Mouse (Mus musculus): Measurements from ENCODE around the gene Shroom2. TPM values are rescaled to one million over a fixed set of nuclear protein-coding genes. Genes with fewer than 3 reads are reported as not detected.

Gene Shroom2
- polyA plus RNA-seq (2015; fragmentation: Nextera tagmentation; extraction: Ambion mirVana), result 6.4 and 6.6 TPM in 2 replicates

DNA sequence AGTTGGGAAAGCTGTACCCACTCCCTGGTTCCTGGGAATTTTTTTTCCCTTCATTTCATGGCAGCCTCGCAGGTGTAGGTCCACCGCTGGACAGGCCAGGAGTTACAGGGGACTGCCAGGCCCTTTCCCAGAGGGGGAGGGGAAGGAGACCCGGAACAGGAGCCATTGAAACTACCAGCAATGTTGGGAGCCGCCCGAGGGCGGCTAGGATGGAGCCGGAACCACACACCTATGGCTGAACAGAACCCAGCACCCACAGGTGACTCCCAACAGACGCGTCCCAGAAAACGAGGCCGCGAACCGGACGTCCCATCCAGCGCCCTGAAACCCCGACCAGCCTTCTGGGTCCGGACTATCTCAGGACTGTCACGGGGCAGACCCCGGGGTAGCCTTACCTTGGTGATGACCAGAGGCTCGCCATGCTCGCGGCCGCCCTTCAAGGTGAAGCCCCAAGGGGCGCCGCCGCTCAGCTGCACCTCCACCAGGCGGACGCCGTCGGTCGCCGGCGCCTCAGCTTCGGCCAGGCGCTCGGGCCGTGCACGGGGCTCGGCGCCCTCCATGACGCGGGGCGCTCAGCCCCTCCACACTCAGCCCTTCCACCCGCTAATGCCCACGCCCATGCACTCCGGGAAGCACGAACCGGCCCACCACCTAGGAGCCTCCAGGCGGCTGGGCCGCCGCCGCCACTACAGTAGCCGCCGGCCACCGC lies at the start of gene Shroom2:
Shroom2 (minus strand) TSS at position 575 of the 709 bp plus-strand sequence.
- Histone ChIP-seq H3K27me3 (ENCODE audit: insufficient read depth, low read length) (peaks cover 23% of the 10 kb centered on the region; the same call in 1 of the 2 replicates), H3K4me1 (ENCODE audit: insufficient read depth, low read length) (no peaks in the 10 kb centered on the region; the same call in 1 of the 2 replicates), H3K4me3 (ENCODE audit: low read length) (peak within 1 kb of the TSS; percentile 69), H3K36me3 (ENCODE audit: insufficient read depth, low read length) (no peaks in the 10 kb centered on the region), H3K9ac (replicated peaks; ENCODE audit: low read length) (peak within 1 kb of the TSS; percentile 80), H3K27ac (ENCODE audit: low read length) (peak within 1 kb of the TSS; percentile 87), H3K9me3 (ENCODE audit: low read length) (no peaks in the 10 kb centered on the region), H3K4me2 (replicated peaks; ENCODE audit: low read depth, low read length) (peak within 1 kb of the TSS; percentile 54)
- 11% methylated on average over 49 of the region's 55 CpGs for WGBS
- ATAC-seq (ENCODE audit: low FRiP score, low TSS enrichment), result peak; percentile 83

- ATAC-seq (ENCODE audit: low FRiP score, low TSS enrichment), result no peak
- Histone ChIP-seq H3K4me2 (replicated peaks; ENCODE audit: low read depth, low read length) (no peak overlapping the region), H3K9ac (replicated peaks; ENCODE audit: low read length) (no peak overlapping the region), H3K27me3 (ENCODE audit: insufficient read depth, low read length) (0 out of 2 replicates have a peak, but pooled peaks cover 2% of the 10 kb centered on the region), H3K4me1 (ENCODE audit: insufficient read depth, low read length) (no peaks in the 10 kb centered on the region), H3K4me3 (ENCODE audit: low read length) (no peak overlapping the region), H3K9me3 (ENCODE audit: low read length) (no peaks in the 10 kb centered on the region), H3K36me3 (ENCODE audit: insufficient read depth, low read length) (no peaks in the 10 kb centered on the region), H3K27ac (ENCODE audit: low read length) (no peak overlapping the region)
Observed at GRCm38 (mm10) chrX:152818996-152819395, 49.7 kb upstream of the Shroom2 start.

DNA sequence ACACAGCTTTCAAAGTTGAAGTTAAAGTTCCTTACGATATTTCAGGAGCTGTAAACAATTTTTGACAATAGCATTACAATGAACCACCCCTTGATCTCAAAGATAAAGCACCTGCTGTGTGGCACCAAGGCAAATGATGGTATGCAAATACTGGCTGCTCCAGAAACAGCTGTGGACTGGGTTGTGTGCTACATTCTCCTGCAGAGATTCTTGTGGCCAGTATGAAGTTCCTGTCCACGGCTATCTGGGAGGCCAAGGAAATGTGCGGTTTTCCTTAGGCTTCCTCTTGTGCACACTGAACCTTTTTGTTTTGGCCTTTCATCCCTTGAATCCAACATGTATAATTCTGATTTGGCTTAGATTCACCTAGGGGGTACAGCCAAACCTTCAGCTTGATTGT lies 44.1 kb upstream of the Shroom2 start:
- no peak for ATAC-seq (ENCODE audit: low FRiP score, low TSS enrichment)
- no peak overlapping the region for H3K4me3 ChIP-seq (ENCODE audit: low read length)
- H3K4me2 ChIP-seq (replicated peaks; ENCODE audit: low read depth, low read length), result no peak overlapping the region
- no peak overlapping the region for H3K27ac ChIP-seq (ENCODE audit: low read length)
- H3K27me3 ChIP-seq (ENCODE audit: insufficient read depth, low read length), result peaks cover 2% of the 10 kb centered on the region; the same call in 1 of the 2 replicates
- no peaks in the 10 kb centered on the region for H3K36me3 ChIP-seq (ENCODE audit: insufficient read depth, low read length)
- no peak overlapping the region for H3K9ac ChIP-seq (replicated peaks; ENCODE audit: low read length)
- WGBS, result 81% methylated on average over 3 of the region's 3 CpGs
- H3K9me3 ChIP-seq (ENCODE audit: low read length), result no peaks in the 10 kb centered on the region
- no peaks in the 10 kb centered on the region for H3K4me1 ChIP-seq (ENCODE audit: insufficient read depth, low read length)

GRCm38 (mm10) chrX:152805317-152805716 lies 36.1 kb upstream of the Shroom2 start:
- ATAC-seq (ENCODE audit: low FRiP score, low TSS enrichment), result no peak
- Histone ChIP-seq H3K9me3 (ENCODE audit: low read length) (no peaks in the 10 kb centered on the region), H3K4me3 (ENCODE audit: low read length) (no peak overlapping the region), H3K27ac (ENCODE audit: low read length) (no peak overlapping the region), H3K9ac (replicated peaks; ENCODE audit: low read length) (no peak overlapping the region), H3K4me1 (ENCODE audit: insufficient read depth, low read length) (no peaks in the 10 kb centered on the region), H3K4me2 (replicated peaks; ENCODE audit: low read depth, low read length) (no peak overlapping the region), H3K36me3 (ENCODE audit: insufficient read depth, low read length) (no peaks in the 10 kb centered on the region), H3K27me3 (ENCODE audit: insufficient read depth, low read length) (peaks cover 2% of the 10 kb centered on the region; the same call in 1 of the 2 replicates)

DNA sequence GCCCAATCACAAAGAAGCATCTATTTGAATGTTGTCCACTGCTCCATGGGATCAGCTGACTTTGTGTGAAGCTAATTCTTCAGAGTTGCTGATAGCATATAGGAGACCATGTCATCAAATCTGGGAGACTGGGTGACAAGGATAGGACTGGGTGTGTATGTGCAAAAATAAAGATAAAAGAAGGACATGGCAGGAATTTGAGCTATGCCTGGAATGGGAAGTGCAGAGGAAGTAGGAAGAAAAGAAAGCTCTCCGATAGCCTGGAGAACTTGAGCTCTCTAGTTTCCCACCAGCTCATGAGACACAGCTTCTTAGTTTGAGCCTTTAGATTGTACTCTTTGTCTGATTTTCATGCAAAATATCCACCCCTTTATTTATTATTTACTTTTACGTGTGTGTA lies 19.3 kb upstream of the Shroom2 start:
- H3K9me3 ChIP-seq (ENCODE audit: low read length), result no peaks in the 10 kb centered on the region
- H3K4me2 ChIP-seq (replicated peaks; ENCODE audit: low read depth, low read length), result no peak overlapping the region
- 71% methylated on average over 2 of the region's 2 CpGs for WGBS
- no peaks in the 10 kb centered on the region for H3K36me3 ChIP-seq (ENCODE audit: insufficient read depth, low read length)
- ATAC-seq (ENCODE audit: low FRiP score, low TSS enrichment), result no peak
- H3K4me3 ChIP-seq (ENCODE audit: low read length), result no peak overlapping the region
- no peak overlapping the region for H3K9ac ChIP-seq (replicated peaks; ENCODE audit: low read length)
- peaks cover 10% of the 10 kb centered on the region; the same call in 1 of the 2 replicates for H3K27me3 ChIP-seq (ENCODE audit: insufficient read depth, low read length)
- no peaks in the 10 kb centered on the region for H3K4me1 ChIP-seq (ENCODE audit: insufficient read depth, low read length)
- H3K27ac ChIP-seq (ENCODE audit: low read length), result 0 out of 2 replicates have a peak overlapping the region, but pooled peaks have one; percentile 8

GRCm38 (mm10) chrX:152788129-152788528 lies 18.9 kb upstream of the Shroom2 start:
- H3K36me3 ChIP-seq (ENCODE audit: insufficient read depth, low read length), result no peaks in the 10 kb centered on the region
- ATAC-seq (ENCODE audit: low FRiP score, low TSS enrichment), result no peak
- H3K27ac ChIP-seq (ENCODE audit: low read length), result 0 out of 2 replicates have a peak overlapping the region, but pooled peaks have one; percentile 8
- H3K9me3 ChIP-seq (ENCODE audit: low read length), result no peaks in the 10 kb centered on the region
- no peak overlapping the region for H3K4me2 ChIP-seq (replicated peaks; ENCODE audit: low read depth, low read length)
- H3K9ac ChIP-seq (replicated peaks; ENCODE audit: low read length), result no peak overlapping the region
- no peak overlapping the region for H3K4me3 ChIP-seq (ENCODE audit: low read length)
- H3K27me3 ChIP-seq (ENCODE audit: insufficient read depth, low read length), result peaks cover 10% of the 10 kb centered on the region; the same call in 1 of the 2 replicates
- no peaks in the 10 kb centered on the region for H3K4me1 ChIP-seq (ENCODE audit: insufficient read depth, low read length)
- WGBS, result 82% methylated on average over 1 of the region's 1 CpGs

DNA sequence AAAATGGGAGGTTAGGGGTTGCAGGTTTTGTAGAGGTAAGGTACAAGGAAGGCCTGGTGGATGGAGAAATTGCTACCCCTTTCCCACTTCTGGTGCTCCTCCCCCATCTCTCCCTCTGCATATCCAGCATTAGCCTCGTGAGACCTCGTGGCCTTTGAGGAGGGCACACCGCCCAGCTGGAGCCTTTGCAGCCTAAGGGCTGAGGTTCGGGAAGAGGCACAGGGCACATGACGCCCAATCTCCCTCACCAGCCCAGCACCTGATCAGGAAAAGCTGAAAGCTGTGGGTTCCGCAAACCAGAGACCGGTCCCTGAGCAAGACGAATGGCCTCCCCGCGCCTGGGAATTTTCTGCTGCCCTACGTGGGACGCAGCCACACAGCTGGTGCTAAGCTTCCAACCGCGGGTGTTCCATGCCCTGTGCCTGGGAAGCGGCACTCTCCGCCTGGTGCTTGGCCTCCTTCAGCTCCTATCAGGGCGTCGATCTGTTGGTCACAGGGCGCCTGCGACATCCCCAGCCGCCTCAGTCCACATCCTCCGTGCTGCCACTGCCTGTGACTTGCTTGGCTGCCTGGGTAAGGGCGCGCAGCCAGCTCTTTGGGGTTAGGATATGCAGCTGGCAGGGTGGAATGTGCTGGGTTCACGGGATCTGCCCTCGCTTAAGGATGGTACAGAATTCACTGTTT lies 12.6 kb upstream of the Shroom2 start, which contains the start of gene Gpr143:
Gpr143 (plus strand) TSS at position 202 of the 684 bp plus-strand sequence.
- whole genome bisulfite sequencing, result 23% methylated on average over 26 of the region's 26 CpGs

DNA sequence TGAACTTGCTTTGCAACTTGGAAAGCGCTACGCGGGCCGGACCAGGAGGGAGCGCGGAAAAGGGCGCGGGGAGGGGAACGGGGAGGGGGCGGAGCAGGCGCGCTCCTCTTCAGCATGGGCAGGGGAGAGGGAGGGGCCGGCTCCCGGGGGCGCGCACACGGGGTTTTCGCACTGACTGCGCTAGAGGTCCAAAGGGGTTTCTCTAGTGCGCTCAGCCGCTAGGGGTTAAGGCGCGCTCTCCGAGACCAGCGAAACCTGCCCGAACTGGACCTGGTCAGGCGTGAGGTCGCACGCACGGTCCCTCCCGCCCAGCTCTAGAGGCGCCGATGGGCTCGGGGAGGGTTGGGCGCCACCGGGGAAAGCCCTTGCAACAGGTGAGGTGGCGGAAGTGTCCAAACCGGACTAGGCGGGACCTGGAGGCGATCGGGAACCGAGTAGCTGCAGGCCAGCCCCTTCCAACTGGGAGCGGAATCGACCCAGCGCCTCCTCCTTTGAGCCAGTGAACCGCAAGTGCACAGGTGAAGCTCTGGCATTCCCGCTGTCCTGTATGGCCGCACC lies 414 bp upstream of the Shroom2 start:
- no peaks in the 10 kb centered on the region for H3K36me3 ChIP-seq (ENCODE audit: insufficient read depth, low read length)
- H3K27me3 ChIP-seq (ENCODE audit: insufficient read depth, low read length), result peaks cover 23% of the 10 kb centered on the region; the same call in 1 of the 2 replicates
- no peaks in the 10 kb centered on the region for H3K9me3 ChIP-seq (ENCODE audit: low read length)
- peak; percentile 95 for ATAC-seq (ENCODE audit: low FRiP score, low TSS enrichment)
- H3K4me3 ChIP-seq (ENCODE audit: low read length), result peak overlapping the region; percentile 69
- peak overlapping the region; percentile 54 for H3K4me2 ChIP-seq (replicated peaks; ENCODE audit: low read depth, low read length)
- H3K9ac ChIP-seq (replicated peaks; ENCODE audit: low read length), result peak overlapping the region; percentile 80
- 10% methylated on average over 47 of the region's 48 CpGs for WGBS
- H3K4me1 ChIP-seq (ENCODE audit: insufficient read depth, low read length), result no peaks in the 10 kb centered on the region
- peak overlapping the region; percentile 87 for H3K27ac ChIP-seq (ENCODE audit: low read length)

More for the DNA sequence above, 12.6 kb upstream of the Shroom2 start, which contains the start of gene Gpr143:
- Histone ChIP-seq H3K9ac (replicated peaks; ENCODE audit: low read length) (no peak within 1 kb of the TSS; the same call in 1 of the 2 replicates), H3K4me2 (replicated peaks; ENCODE audit: low read depth, low read length) (peak within 1 kb of the TSS; percentile 47), H3K27ac (ENCODE audit: low read length) (no peak within 1 kb of the TSS), H3K4me3 (ENCODE audit: low read length) (peak within 1 kb of the TSS; percentile 31), H3K36me3 (ENCODE audit: insufficient read depth, low read length) (no peaks in the 10 kb centered on the region), H3K4me1 (ENCODE audit: insufficient read depth, low read length) (no peaks in the 10 kb centered on the region), H3K9me3 (ENCODE audit: low read length) (no peaks in the 10 kb centered on the region), H3K27me3 (ENCODE audit: insufficient read depth, low read length) (peaks cover 7% of the 10 kb centered on the region; the same call in 1 of the 2 replicates)
- peak; percentile 63; the same call in 1 of the 2 replicates for ATAC-seq (ENCODE audit: low FRiP score, low TSS enrichment)

DNA sequence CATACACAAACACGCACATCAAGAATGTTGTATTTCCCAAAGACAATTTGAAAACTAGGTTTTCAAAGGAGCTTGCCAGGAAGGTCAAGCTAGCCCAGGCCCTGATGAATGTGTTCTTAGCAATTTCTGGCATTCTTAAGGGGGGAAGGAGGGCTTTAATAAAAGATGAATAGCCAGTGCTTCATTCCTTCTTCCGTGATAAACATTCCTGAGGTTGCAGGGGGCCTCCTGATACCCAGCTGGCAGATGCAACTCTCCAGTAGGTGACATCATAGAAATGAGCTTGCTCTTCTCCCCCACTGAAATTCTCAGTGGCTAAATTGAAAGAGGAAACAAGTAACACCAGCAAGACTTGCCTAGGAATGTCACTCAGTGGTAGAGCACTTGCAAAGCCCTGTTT lies 5.1 kb downstream of the Shroom2 start:
- H3K36me3 ChIP-seq (ENCODE audit: insufficient read depth, low read length), result no peaks in the 10 kb centered on the region
- peaks cover 10% of the 10 kb centered on the region; the same call in 1 of the 2 replicates for H3K27me3 ChIP-seq (ENCODE audit: insufficient read depth, low read length)
- WGBS, result 50% methylated on average over 2 of the region's 2 CpGs
- H3K9ac ChIP-seq (replicated peaks; ENCODE audit: low read length), result no peak overlapping the region
- no peaks in the 10 kb centered on the region; the same call in 1 of the 2 replicates for H3K4me1 ChIP-seq (ENCODE audit: insufficient read depth, low read length)
- no peak overlapping the region for H3K4me3 ChIP-seq (ENCODE audit: low read length)
- no peaks in the 10 kb centered on the region for H3K9me3 ChIP-seq (ENCODE audit: low read length)
- H3K4me2 ChIP-seq (replicated peaks; ENCODE audit: low read depth, low read length), result no peak overlapping the region
- no peak overlapping the region for H3K27ac ChIP-seq (ENCODE audit: low read length)
- no peak for ATAC-seq (ENCODE audit: low FRiP score, low TSS enrichment)

All from kidney, embryonic 16.5 days (tissue).